Mouse (Mus musculus): ENCODE data around the gene Prkd3.
A peak's percentile ranks its signal among the peaks of the same experiment; 100 is the strongest.

Gene Prkd3

GRCm38 (mm10) chr17:78999189-78999588 is 21.4 kb downstream of the Prkd3 start:
- no peak for DNase-seq

- DNase-seq, result no peak
Observed at GRCm38 (mm10) chr17:78998130-78998529, 22.5 kb downstream of the Prkd3 start.

GRCm38 (mm10) chr17:78994931-78995820 is 25.4 kb downstream of the Prkd3 start:
- DNase-seq, result no peak

- DNase-seq, result no peak
Observed at GRCm38 (mm10) chr17:78994382-78994781, 26.2 kb downstream of the Prkd3 start.

- no peak for DNase-seq
Observed at GRCm38 (mm10) chr17:78993670-78994069, 26.9 kb downstream of the Prkd3 start.

- DNase-seq, result no peak
Observed at GRCm38 (mm10) chr17:78992303-78993027, 28.2 kb downstream of the Prkd3 start.

GRCm38 (mm10) chr17:78991549-78991948 is 29.1 kb downstream of the Prkd3 start:
- no peak for DNase-seq

GRCm38 (mm10) chr17:78989015-78989414 is 31.6 kb downstream of the Prkd3 start:
- no peak for DNase-seq

- no peak for DNase-seq
Observed at GRCm38 (mm10) chr17:78983736-78984135, 36.9 kb downstream of the Prkd3 start.

GRCm38 (mm10) chr17:78983166-78983565 is 37.5 kb downstream of the Prkd3 start:
- no peak for DNase-seq

GRCm38 (mm10) chr17:78968500-78968899 is 52.1 kb downstream of the Prkd3 start:
- no peak for DNase-seq

- DNase-seq, result no peak
Observed at GRCm38 (mm10) chr17:78966092-78966883, 54.3 kb downstream of the Prkd3 start.

- no peak for DNase-seq
Observed at GRCm38 (mm10) chr17:78964387-78964786, 56.2 kb downstream of the Prkd3 start.

- DNase-seq, result no peak
Observed at GRCm38 (mm10) chr17:78959473-78959872, 61.1 kb downstream of the Prkd3 start.

- no peak for DNase-seq
Observed at GRCm38 (mm10) chr17:78953240-78953639, 67.4 kb downstream of the Prkd3 start.

- DNase-seq, result no peak
Observed at GRCm38 (mm10) chr17:78952070-78952469, 68.5 kb downstream of the Prkd3 start.

GRCm38 (mm10) chr17:78951225-78951624 is 69.4 kb downstream of the Prkd3 start:
- no peak for DNase-seq

GRCm38 (mm10) chr17:78942579-78942978 is 78.0 kb downstream of the Prkd3 start:
- DNase-seq, result no peak

GRCm38 (mm10) chr17:78938927-78939326 is 81.7 kb downstream of the Prkd3 start:
- DNase-seq, result no peak

- DNase-seq, result no peak
Observed at GRCm38 (mm10) chr17:78937229-78937853, 83.3 kb downstream of the Prkd3 start.

- DNase-seq, result peak; percentile 98
Observed at GRCm38 (mm10) chr17:78936466-78937228, 84.0 kb downstream of the Prkd3 start, which contains the start of the genes Cebpz and Ndufaf7. Cebpz (minus strand) TSS chr17:78937066. Ndufaf7 (plus strand) TSS chr17:78937136.

- DNase-seq, result no peak
Observed at GRCm38 (mm10) chr17:78935857-78936256, 84.8 kb downstream of the Prkd3 start.

Measured in right cerebral cortex, postnatal 25 days (tissue).